Mouse (Mus musculus) bone marrow macrophage, adult 2 months (primary cell): ENCODE data around the gene Fndc5.

Experiments used
- CTCF ChIP-seq: IDR thresholded peaks from 2 replicates; pipeline ENCODE4 v1.5.1; 2012; ENCODE audit warnings: low read depth, mild to moderate bottlenecking, low read length, moderate library complexity
- POLR2A ChIP-seq: IDR thresholded peaks from 2 replicates; pipeline ENCODE4 v1.6.1; 2012; ENCODE audit warnings: mild to moderate bottlenecking, low read depth, low read length, borderline replicate concordance

DNA sequence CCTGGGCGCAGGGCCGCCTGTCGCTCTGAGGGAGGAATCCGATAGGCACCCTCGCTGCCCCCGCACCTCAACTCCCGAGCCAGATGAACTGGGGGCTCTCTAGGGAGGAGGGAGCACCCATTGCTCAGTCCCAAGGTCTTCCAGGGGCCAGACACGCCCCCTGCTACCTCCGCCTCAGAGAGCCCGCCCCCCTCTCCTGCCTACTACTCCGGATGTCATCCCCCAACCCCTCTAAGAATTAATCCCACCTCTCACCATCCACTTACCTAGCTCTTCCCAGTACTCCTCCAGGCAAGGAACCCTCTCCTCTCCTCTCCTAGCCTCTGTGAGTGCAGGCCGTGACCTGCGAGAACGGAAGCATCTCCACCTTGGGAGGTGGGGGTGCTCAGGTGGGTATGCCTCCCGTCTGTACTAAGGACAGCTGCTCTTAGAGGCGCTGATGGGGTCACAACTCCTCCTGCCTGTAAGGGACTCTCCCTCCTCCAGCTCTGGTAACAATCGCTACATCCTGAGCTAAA is 15.2 kb upstream of the Fndc5 start, which contains the start of gene Hpca:
- TF ChIP-seq CTCF (no peak), POLR2A (no peak)
